Mouse (Mus musculus) embryonic facial prominence, embryonic 11.5 days (tissue): ENCODE data around the gene Lamp5. TPM values are rescaled to one million over a fixed set of nuclear protein-coding genes. Genes with fewer than 3 reads are reported as not detected.
A peak's percentile ranks its signal among the peaks of the same experiment; 100 is the strongest.

Source experiments
- ATAC-seq: fragments of 200-750 bp; cut with Nextera tagmentation; replicated peaks from 2 replicates; pipeline ENCODE4 v1.8.0; 2017; ENCODE audit warnings: low read depth; ENCODE audit not compliant: insufficient number of reproducible peaks, low FRiP score, low TSS enrichment
- DNase-seq: peaks from one replicate; pipeline ENCODE4 v3.0.0-alpha.2; 2015; ENCODE audit warnings: low spot score
- H3K27ac ChIP-seq: fragments of 300-500 bp; sonication (generic); replicated peaks from 2 replicates; pipeline ENCODE4 v1.5.1; 2014; ENCODE audit warnings: mild to moderate bottlenecking, low read depth, low read length, control low read depth
- H3K27me3 ChIP-seq: fragments of 300-500 bp; sonication (generic); 2 replicates; pipeline ENCODE4 v1.6.1; 2014; ENCODE audit warnings: mild to moderate bottlenecking, low read length, moderate library complexity, mixed read lengths; ENCODE audit not compliant: control insufficient read depth, insufficient read depth
- H3K36me3 ChIP-seq: fragments of 300-500 bp; sonication (generic); replicated peaks from 2 replicates; pipeline ENCODE4 v1.6.1; 2014; ENCODE audit warnings: low read depth, mild to moderate bottlenecking, low read length, moderate library complexity, mixed read lengths; ENCODE audit not compliant: control insufficient read depth, insufficient read depth
- H3K4me1 ChIP-seq: fragments of 300-500 bp; sonication (generic); 2 replicates; pipeline ENCODE4 v1.6.1; 2014; ENCODE audit warnings: low read length, mixed read lengths; ENCODE audit not compliant: control insufficient read depth, insufficient read depth
- H3K4me2 ChIP-seq: fragments of 300-500 bp; sonication (generic); 2 replicates; pipeline ENCODE4 v1.6.1; 2014; ENCODE audit warnings: low read depth, mild to moderate bottlenecking, control low read depth, low read length, moderate library complexity
- H3K4me3 ChIP-seq: fragments of 300-500 bp; sonication (generic); 2 replicates; pipeline ENCODE4 v1.5.1; 2014; ENCODE audit warnings: low read depth, low read length, control low read depth
- H3K9ac ChIP-seq: fragments of 300-500 bp; sonication (generic); replicated peaks from 2 replicates; pipeline ENCODE4 v1.6.1; 2014; ENCODE audit warnings: mild to moderate bottlenecking, control low read depth, low read length
- H3K9me3 ChIP-seq: fragments of 300-500 bp; sonication (generic); replicated peaks from 2 replicates; pipeline ENCODE4 v1.6.1; 2016; ENCODE audit warnings: mild to moderate bottlenecking, low read length, inconsistent platforms, mixed read lengths; ENCODE audit not compliant: control insufficient read depth
- WGBS: fragments of 180-500 bp; shearing (Covaris S2); extraction: QIAGEN DNeasy Blood & Tissue Kit; methylation state at CpG from one replicate; pipeline ENCODE4 v1.1.7; 2014; 5-methylcytosine and 5-hydroxymethylcytosine counted together
- polyA plus RNA-seq: library from polyadenylated mRNA; unstranded; fragments of >200 nt; fragmentation: Nextera tagmentation; extraction: Ambion mirVana; gene quantifications from 2 replicates; pipeline ENCODE4 v1.2.1, GENCODE M21; 2014

Gene Lamp5
- 3.1 and 7.0 TPM in 2 replicates for polyA plus RNA-seq

DNA sequence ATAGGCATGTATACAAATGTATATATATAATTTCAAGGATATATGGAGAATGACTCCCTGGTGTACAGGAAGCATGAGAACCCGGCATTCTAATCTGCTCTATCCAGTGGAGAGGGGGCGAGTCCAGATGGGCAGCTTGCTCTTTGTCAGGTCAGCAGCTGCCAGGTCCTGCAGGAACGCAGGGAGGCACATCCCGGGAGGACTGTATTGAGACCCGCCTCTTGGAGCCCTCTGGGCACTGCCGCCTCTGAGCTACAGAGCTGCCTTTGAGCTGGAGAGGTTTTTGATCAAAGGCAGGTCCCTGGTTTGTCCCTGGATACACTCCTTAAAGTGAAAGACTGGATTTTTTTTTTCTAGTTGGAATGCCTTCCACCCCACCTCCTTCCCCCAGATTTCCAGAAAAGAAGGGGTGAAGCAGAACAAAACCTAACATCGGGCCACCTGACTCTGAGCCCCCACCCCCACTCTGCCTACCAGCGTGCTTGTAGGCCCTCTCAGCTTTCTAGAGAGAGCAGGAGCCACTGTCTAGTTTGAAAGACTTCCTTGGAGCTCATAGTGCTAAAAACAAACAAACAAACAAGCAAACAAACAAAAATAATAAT lies at the start of gene Lamp5:
Lamp5 (plus strand) TSS at position 552 of the 602 bp plus-strand sequence.
- H3K9ac ChIP-seq: no peak within 1 kb of the TSS
- H3K36me3 ChIP-seq: no peaks in the 10 kb centered on the region

DNA sequence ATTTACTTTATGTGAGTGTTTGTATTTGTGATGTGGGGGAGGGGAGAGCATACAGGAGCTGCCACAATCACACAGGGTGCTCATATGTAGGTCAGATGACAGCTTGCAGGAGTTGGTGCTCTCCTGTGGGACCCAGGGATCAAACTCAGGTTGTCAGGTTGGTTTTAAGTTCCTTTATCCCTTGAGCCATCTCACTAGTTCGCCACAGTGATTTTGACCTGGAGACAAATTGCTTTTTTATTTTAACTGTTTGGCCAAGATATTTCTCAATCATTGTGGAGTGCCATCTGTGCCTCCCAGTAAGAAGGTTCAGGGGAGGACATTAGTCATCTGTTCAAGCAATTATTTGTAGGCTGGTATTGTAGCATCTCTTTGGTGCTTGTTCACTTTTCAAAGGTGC lies 48.2 kb upstream of the Lamp5 start:
- H3K9ac ChIP-seq: no peak overlapping the region
- DNase-seq (no peak), ATAC-seq (no peak)
- no peak overlapping the region for H3K4me2 ChIP-seq
- H3K36me3 ChIP-seq: no peaks in the 10 kb centered on the region
- H3K27ac ChIP-seq: no peak overlapping the region
- H3K4me1 ChIP-seq: no peaks in the 10 kb centered on the region
- H3K9me3 ChIP-seq: no peaks in the 10 kb centered on the region
- H3K4me3 ChIP-seq: no peak overlapping the region
- 76% methylated on average over 1 of the region's 1 CpGs for WGBS
- no peaks in the 10 kb centered on the region for H3K27me3 ChIP-seq

More for the DNA sequence above, at the start of gene Lamp5:
- WGBS: 1% methylated on average over 8 of the region's 8 CpGs
- DNase-seq (peak; percentile 52), ATAC-seq (peak; percentile 56; the same call in 1 of the 2 replicates)
- H3K4me2 ChIP-seq: peak within 1 kb of the TSS; percentile 53
- H3K27ac ChIP-seq: no peak within 1 kb of the TSS
- H3K9me3 ChIP-seq: no peaks in the 10 kb centered on the region
- peak within 1 kb of the TSS; percentile 18; the same call in 1 of the 2 replicates for H3K4me3 ChIP-seq
- H3K4me1 ChIP-seq: peaks cover 3% of the 10 kb centered on the region
- H3K27me3 ChIP-seq: 0 out of 2 replicates have a peak, but pooled peaks cover 3% of the 10 kb centered on the region

DNA sequence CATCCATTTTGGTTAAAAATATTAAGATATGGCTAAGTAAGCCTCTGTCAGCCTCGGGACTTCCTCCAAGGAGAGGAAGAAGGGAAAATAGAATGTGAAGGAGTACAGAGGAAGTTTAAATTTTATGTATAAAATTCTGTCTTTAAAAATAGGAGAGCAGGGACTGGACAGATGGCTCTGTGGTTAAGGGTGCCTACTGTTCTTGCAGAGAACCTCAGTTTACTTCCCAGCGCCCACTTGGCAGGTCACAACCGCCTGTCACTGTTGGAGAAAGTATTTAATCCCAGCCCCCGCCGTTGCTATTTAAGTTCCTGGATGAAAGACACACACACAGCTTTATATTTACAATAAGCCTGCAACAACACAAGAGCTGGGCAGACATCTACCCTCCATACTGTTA lies 45.8 kb upstream of the Lamp5 start:
- no peak overlapping the region for H3K27ac ChIP-seq
- WGBS: 98% methylated on average over 5 of the region's 5 CpGs
- H3K4me2 ChIP-seq: no peak overlapping the region
- H3K4me3 ChIP-seq: no peak overlapping the region
- ATAC-seq (no peak), DNase-seq (no peak)
- no peaks in the 10 kb centered on the region for H3K27me3 ChIP-seq
- no peaks in the 10 kb centered on the region for H3K36me3 ChIP-seq
- H3K9ac ChIP-seq: no peak overlapping the region
- H3K4me1 ChIP-seq: no peaks in the 10 kb centered on the region
- H3K9me3 ChIP-seq: no peaks in the 10 kb centered on the region

DNA sequence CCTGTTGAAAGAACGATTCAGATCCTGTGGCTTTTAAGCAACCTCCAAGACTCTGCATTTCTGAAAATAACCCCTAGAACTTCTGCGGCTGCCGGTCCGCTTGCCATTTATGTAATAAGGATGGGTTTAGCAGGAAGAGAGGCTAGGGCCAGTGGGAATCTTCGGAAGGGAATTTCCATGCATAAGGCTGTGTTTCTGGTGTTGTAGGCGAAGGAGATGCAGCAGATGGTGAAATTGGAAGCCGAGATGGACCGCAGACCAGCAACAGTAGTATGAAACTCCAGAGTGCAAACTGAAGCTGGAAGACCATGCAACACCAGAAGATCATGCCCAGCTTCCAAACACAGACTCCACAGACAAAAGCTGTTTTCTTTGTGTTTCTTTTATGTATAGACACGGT lies 39.3 kb upstream of the Lamp5 start:
- no peaks in the 10 kb centered on the region for H3K36me3 ChIP-seq
- WGBS: 91% methylated on average over 9 of the region's 9 CpGs
- no peak for DNase-seq
- no peaks in the 10 kb centered on the region for H3K9me3 ChIP-seq
- no peak for ATAC-seq
- H3K27me3 ChIP-seq: no peaks in the 10 kb centered on the region
- H3K4me2 ChIP-seq: no peak overlapping the region
- no peaks in the 10 kb centered on the region for H3K4me1 ChIP-seq
- no peak overlapping the region for H3K4me3 ChIP-seq
- H3K9ac ChIP-seq: no peak overlapping the region
- no peak overlapping the region for H3K27ac ChIP-seq

DNA sequence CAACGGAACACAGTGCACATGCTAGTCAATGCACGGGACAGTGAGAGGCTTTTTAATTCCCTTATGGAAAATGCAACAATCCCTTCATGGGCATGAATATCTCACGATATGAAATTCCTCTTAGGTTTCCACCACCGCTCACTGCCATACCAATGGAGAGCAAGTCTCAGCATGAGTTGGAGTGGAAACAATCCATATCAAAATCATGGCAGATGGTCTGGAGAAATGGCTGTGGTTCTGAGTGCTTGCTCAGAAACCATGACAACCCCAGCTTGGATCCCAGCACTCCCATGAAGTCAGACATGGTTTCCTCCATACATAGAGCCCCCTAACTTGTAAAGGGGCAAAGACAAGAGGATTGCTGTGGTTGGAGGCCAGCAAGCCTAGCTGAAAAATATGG lies 3.6 kb upstream of the Lamp5 start:
- Histone ChIP-seq H3K4me3 (no peak overlapping the region), H3K27ac (no peak overlapping the region), H3K9ac (no peak overlapping the region), H3K36me3 (no peaks in the 10 kb centered on the region), H3K4me2 (no peak overlapping the region), H3K4me1 (peaks cover 3% of the 10 kb centered on the region), H3K9me3 (no peaks in the 10 kb centered on the region), H3K27me3 (0 out of 2 replicates have a peak, but pooled peaks cover 3% of the 10 kb centered on the region)
- WGBS: 95% methylated on average over 4 of the region's 4 CpGs
- DNase-seq: no peak
- ATAC-seq: no peak

DNA sequence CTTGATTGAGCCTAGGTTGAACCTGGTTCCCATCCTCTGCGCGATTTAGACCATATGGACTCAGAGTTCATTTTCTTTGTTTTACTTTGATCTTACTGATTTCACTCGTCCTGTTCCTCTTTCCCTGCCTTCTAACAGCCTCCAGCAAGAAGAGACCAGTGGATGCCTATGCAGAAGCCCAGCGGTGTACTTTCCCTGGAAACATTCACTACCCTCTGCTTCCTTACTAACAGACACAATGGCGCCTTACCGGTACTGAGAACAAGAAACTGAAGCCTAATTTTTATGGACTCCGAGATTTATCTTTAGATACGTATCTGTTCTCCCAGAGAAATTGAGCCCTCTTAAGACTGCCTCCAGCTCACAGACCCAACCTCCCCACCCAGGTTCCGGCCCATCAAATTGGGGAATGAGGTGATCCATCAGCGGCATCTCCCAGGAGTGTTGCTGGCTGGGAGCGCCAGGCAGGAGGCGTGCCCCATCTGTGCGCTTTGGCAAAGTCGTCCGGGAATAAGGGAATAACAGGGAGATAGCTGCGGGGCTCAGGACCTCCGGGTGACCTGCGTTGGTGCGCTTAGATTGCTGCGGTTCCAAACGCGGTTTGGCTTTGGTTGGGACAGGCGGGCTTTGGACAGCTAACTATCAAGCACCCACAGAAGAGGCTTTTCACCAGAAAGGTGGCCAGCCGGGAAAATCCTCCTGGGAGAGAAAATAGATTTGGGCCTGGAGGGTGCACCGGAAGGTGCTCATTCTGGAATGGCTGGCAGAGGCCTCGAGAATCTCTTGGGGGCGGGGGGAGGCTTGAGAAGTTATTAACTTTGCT lies 1.0 kb upstream of the Lamp5 start:
- Histone ChIP-seq H3K9ac (no peak overlapping the region), H3K4me3 (peak overlapping the region; percentile 18; the same call in 1 of the 2 replicates), H3K27me3 (0 out of 2 replicates have a peak, but pooled peaks cover 3% of the 10 kb centered on the region), H3K27ac (no peak overlapping the region), H3K4me1 (peaks cover 3% of the 10 kb centered on the region), H3K4me2 (peak overlapping the region; percentile 53), H3K9me3 (no peaks in the 10 kb centered on the region), H3K36me3 (no peaks in the 10 kb centered on the region)
- ATAC-seq: 0 out of 2 replicates have a peak, but pooled peaks have one; percentile 24
- 12% methylated on average over 27 of the region's 27 CpGs for WGBS
- peak; percentile 14 for DNase-seq

DNA sequence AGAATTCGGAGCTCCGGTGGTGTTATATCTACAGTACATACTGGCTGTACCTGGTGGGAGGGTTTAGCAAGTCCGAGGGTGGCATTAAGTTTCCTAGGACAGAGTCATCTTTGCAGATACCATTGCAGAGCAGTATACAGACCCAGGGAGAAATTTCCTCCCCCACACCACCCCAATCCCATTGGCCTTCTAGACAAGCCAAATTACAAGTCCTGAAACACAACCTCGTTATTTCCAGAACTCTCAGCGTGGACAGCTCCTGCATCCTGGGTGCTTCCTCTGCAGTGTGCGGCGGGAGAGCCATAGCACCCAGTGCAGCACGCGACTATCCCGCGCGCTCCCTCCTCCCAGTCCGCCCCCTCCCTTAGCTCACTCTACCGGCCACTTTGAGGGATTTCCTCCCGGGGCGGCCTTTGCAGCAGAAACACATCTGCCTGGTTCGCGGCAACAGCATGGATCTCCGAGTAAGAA lies 5.9 kb downstream of the Lamp5 start:
- Histone ChIP-seq H3K27ac (no peak overlapping the region), H3K4me1 (peaks cover 2% of the 10 kb centered on the region; the same call in 1 of the 2 replicates), H3K4me2 (peak overlapping the region; percentile 49), H3K9me3 (no peaks in the 10 kb centered on the region), H3K9ac (0 out of 2 replicates have a peak overlapping the region, but pooled peaks have one; percentile 9), H3K36me3 (no peaks in the 10 kb centered on the region), H3K27me3 (peaks cover 23% of the 10 kb centered on the region), H3K4me3 (peak overlapping the region; percentile 21)
- 3% methylated on average over 19 of the region's 19 CpGs for WGBS
- ATAC-seq (peak; percentile 61; the same call in 1 of the 2 replicates), DNase-seq (peak; percentile 45)
